Mouse (Mus musculus): ENCODE results near the gene St6galnac3. TPM values are rescaled to one million over a fixed set of nuclear protein-coding genes. Genes with fewer than 3 reads are reported as not detected.

St6galnac3 gene
- total RNA-seq, 2 experiments from 2014 or later = 10.5 to 10.6 TPM

- DNase-seq (ENCODE audit: low spot score in 2 of 2) = no peak
Measured at GRCm38 (mm10) chr3:153365057-153365755, 359.8 kb downstream of the St6galnac3 start.

- DNase-seq (ENCODE audit: low spot score in 2 of 2) = no peak
Measured at GRCm38 (mm10) chr3:153364366-153364765, 360.6 kb downstream of the St6galnac3 start.

- DNase-seq (ENCODE audit: low spot score in 2 of 2) = no peak
Measured at GRCm38 (mm10) chr3:153359966-153360365, 365.0 kb downstream of the St6galnac3 start.

- DNase-seq (ENCODE audit: low spot score in 2 of 2) = no peak
Measured at GRCm38 (mm10) chr3:153356071-153356470, 368.9 kb downstream of the St6galnac3 start.

- DNase-seq (ENCODE audit: low spot score in 2 of 2) = no peak
Measured at GRCm38 (mm10) chr3:153354988-153355297, 370.0 kb downstream of the St6galnac3 start.

GRCm38 (mm10) chr3:153354186-153354987 lies 370.6 kb downstream of the St6galnac3 start:
- DNase-seq (ENCODE audit: low spot score in 2 of 2) = no peak

- no peak for DNase-seq (ENCODE audit: low spot score in 2 of 2)
Measured at GRCm38 (mm10) chr3:153353313-153354103, 371.5 kb downstream of the St6galnac3 start.

GRCm38 (mm10) chr3:153349981-153350380 lies 375.0 kb downstream of the St6galnac3 start:
- DNase-seq (ENCODE audit: low spot score in 2 of 2) = no peak

- no peak for DNase-seq (ENCODE audit: low spot score in 2 of 2)
Measured at GRCm38 (mm10) chr3:153348797-153349465, 376.0 kb downstream of the St6galnac3 start.

GRCm38 (mm10) chr3:153344979-153345378 lies 380.0 kb downstream of the St6galnac3 start:
- no peak for DNase-seq (ENCODE audit: low spot score in 2 of 2)

GRCm38 (mm10) chr3:153339940-153340339 lies 385.0 kb downstream of the St6galnac3 start:
- no peak for DNase-seq (ENCODE audit: low spot score in 2 of 2)

- DNase-seq (ENCODE audit: low spot score in 2 of 2) = no peak
Measured at GRCm38 (mm10) chr3:153339091-153339490, 385.9 kb downstream of the St6galnac3 start.

- DNase-seq (ENCODE audit: low spot score in 2 of 2) = no peak
Measured at GRCm38 (mm10) chr3:153337779-153338178, 387.2 kb downstream of the St6galnac3 start.

- DNase-seq (ENCODE audit: low spot score in 2 of 2) = no peak
Measured at GRCm38 (mm10) chr3:153337221-153337620, 387.8 kb downstream of the St6galnac3 start.

GRCm38 (mm10) chr3:153334152-153334825 lies 390.7 kb downstream of the St6galnac3 start:
- no peak for DNase-seq (ENCODE audit: low spot score in 2 of 2)

- no peak for DNase-seq (ENCODE audit: low spot score in 2 of 2)
Measured at GRCm38 (mm10) chr3:153324307-153324706, 400.7 kb downstream of the St6galnac3 start.

GRCm38 (mm10) chr3:153323446-153323845 lies 401.5 kb downstream of the St6galnac3 start:
- DNase-seq (ENCODE audit: low spot score in 2 of 2) = no peak

- DNase-seq (ENCODE audit: low spot score in 2 of 2) = no peak
Measured at GRCm38 (mm10) chr3:153313583-153313982, 411.4 kb downstream of the St6galnac3 start.

GRCm38 (mm10) chr3:153313167-153313566 lies 411.8 kb downstream of the St6galnac3 start:
- DNase-seq (ENCODE audit: low spot score in 2 of 2) = no peak

GRCm38 (mm10) chr3:153312006-153312405 lies 413.0 kb downstream of the St6galnac3 start:
- no peak for DNase-seq (ENCODE audit: low spot score in 2 of 2)

- no peak for DNase-seq (ENCODE audit: low spot score in 2 of 2)
Measured at GRCm38 (mm10) chr3:153308379-153308778, 416.6 kb downstream of the St6galnac3 start.

Data from gastrocnemius, postnatal 4 days (tissue).